Mouse (Mus musculus) forebrain, embryonic 14.5 days (tissue): ENCODE measurements at regions not wholly inside any gene's neighbourhood (a gene's known extent, or its start where the extent isn't known, plus 50 kb on each side); places are given as distances from the start of the nearest gene placed in this dataset.

ENCODE experiments used
- ATAC-seq: fragments of 200-750 bp; cut with Nextera tagmentation; 2 replicates; pipeline ENCODE4 v1.8.0; 2017; ENCODE audit warnings: mild to moderate bottlenecking, moderate library complexity
- DNase-seq: peaks from one replicate; pipeline ENCODE4 v3.0.0-alpha.2; 2015; ENCODE audit warnings: low spot score
- H3K27ac ChIP-seq: fragments of 300-500 bp; sonication (generic); 2 replicates; pipeline ENCODE4 v1.5.1; 2014; ENCODE audit warnings: low read depth, mild to moderate bottlenecking, control low read depth, low read length, moderate library complexity
- H3K27me3 ChIP-seq: fragments of 300-500 bp; sonication (generic); replicated peaks from 2 replicates; pipeline ENCODE4 v1.6.1; 2014; ENCODE audit warnings: low read length, control low read depth, mixed read lengths; ENCODE audit not compliant: control insufficient read depth, insufficient read depth
- H3K36me3 ChIP-seq: fragments of 300-500 bp; sonication (generic); 2 replicates; pipeline ENCODE4 v1.6.1; 2014; ENCODE audit warnings: low read length, control low read depth; ENCODE audit not compliant: control insufficient read depth, insufficient read depth
- H3K4me1 ChIP-seq: fragments of 300-500 bp; sonication (generic); 2 replicates; pipeline ENCODE4 v1.6.1; 2014; ENCODE audit warnings: antibody characterized with exemption, low read length, control low read depth; ENCODE audit not compliant: control insufficient read depth, insufficient read depth
- H3K4me2 ChIP-seq: fragments of 300-500 bp; sonication (generic); 2 replicates; pipeline ENCODE4 v1.6.1; 2014; ENCODE audit warnings: mild to moderate bottlenecking, control low read depth, low read length
- H3K4me3 ChIP-seq: fragments of 300-500 bp; sonication (generic); 2 replicates; pipeline ENCODE4 v1.5.1; 2014; ENCODE audit warnings: low read depth, low read length, control low read depth
- H3K9ac ChIP-seq: fragments of 300-500 bp; sonication (generic); 2 replicates; pipeline ENCODE4 v1.6.1; 2014; ENCODE audit warnings: mild to moderate bottlenecking, low read length, control low read depth, moderate library complexity
- H3K9me3 ChIP-seq: fragments of 300-500 bp; sonication (generic); replicated peaks from 2 replicates; pipeline ENCODE4 v1.6.1; 2016; ENCODE audit warnings: low read length, control low read depth, mixed read lengths; ENCODE audit not compliant: control insufficient read depth
- WGBS: fragments of 180-500 bp; shearing (Covaris S2); extraction: QIAGEN DNeasy Blood & Tissue Kit; methylation state at CpG from one replicate; pipeline ENCODE4 v1.1.7; 2014; 5-methylcytosine and 5-hydroxymethylcytosine counted together

- Histone ChIP-seq H3K36me3 (no peaks in the 10 kb centered on the region), H3K4me1 (no peaks in the 10 kb centered on the region), H3K4me2 (no peak overlapping the region), H3K9ac (no peak overlapping the region), H3K27me3 (no peaks in the 10 kb centered on the region), H3K9me3 (0 out of 2 replicates have a peak, but pooled peaks cover 2% of the 10 kb centered on the region), H3K4me3 (no peak overlapping the region), H3K27ac (no peak overlapping the region)
- no peak for ATAC-seq
- WGBS: 72% methylated on average over 3 of the region's 3 CpGs
- no peak for DNase-seq
Measured at GRCm38 (mm10) chr1:193526501-193526900, 156.4 kb upstream of the Camk1g start.

GRCm38 (mm10) chr1:193522007-193522406 is 151.9 kb upstream of the Camk1g start:
- Histone ChIP-seq H3K4me1 (no peaks in the 10 kb centered on the region), H3K9ac (no peak overlapping the region), H3K4me2 (no peak overlapping the region), H3K27ac (no peak overlapping the region), H3K4me3 (no peak overlapping the region), H3K9me3 (no peaks in the 10 kb centered on the region), H3K36me3 (no peaks in the 10 kb centered on the region), H3K27me3 (no peaks in the 10 kb centered on the region)
- ATAC-seq (no peak), DNase-seq (no peak)
- WGBS: 75% methylated on average over 2 of the region's 2 CpGs

GRCm38 (mm10) chr1:193518840-193519239 is 148.7 kb upstream of the Camk1g start:
- ATAC-seq: no peak
- 91% methylated on average over 1 of the region's 1 CpGs for WGBS
- H3K4me2 ChIP-seq: no peak overlapping the region
- H3K27ac ChIP-seq: no peak overlapping the region
- no peak overlapping the region for H3K9ac ChIP-seq
- H3K9me3 ChIP-seq: no peaks in the 10 kb centered on the region
- H3K27me3 ChIP-seq: no peaks in the 10 kb centered on the region
- H3K36me3 ChIP-seq: no peaks in the 10 kb centered on the region
- no peak overlapping the region for H3K4me3 ChIP-seq
- no peak for DNase-seq
- no peaks in the 10 kb centered on the region for H3K4me1 ChIP-seq

GRCm38 (mm10) chr1:193517968-193518367 is 147.9 kb upstream of the Camk1g start:
- 68% methylated on average over 4 of the region's 4 CpGs for WGBS
- no peak overlapping the region for H3K4me3 ChIP-seq
- no peak overlapping the region for H3K9ac ChIP-seq
- no peak overlapping the region for H3K27ac ChIP-seq
- ATAC-seq: no peak
- DNase-seq: no peak
- no peaks in the 10 kb centered on the region for H3K4me1 ChIP-seq
- H3K9me3 ChIP-seq: no peaks in the 10 kb centered on the region
- H3K27me3 ChIP-seq: no peaks in the 10 kb centered on the region
- no peak overlapping the region for H3K4me2 ChIP-seq
- no peaks in the 10 kb centered on the region for H3K36me3 ChIP-seq

- no peak for ATAC-seq
- Histone ChIP-seq H3K36me3 (no peaks in the 10 kb centered on the region), H3K27me3 (no peaks in the 10 kb centered on the region), H3K4me3 (no peak overlapping the region), H3K4me2 (no peak overlapping the region), H3K27ac (no peak overlapping the region), H3K9ac (no peak overlapping the region), H3K9me3 (no peaks in the 10 kb centered on the region), H3K4me1 (no peaks in the 10 kb centered on the region)
- no peak for DNase-seq
- 67% methylated on average over 2 of the region's 2 CpGs for WGBS
Measured at GRCm38 (mm10) chr1:193517293-193517692, 147.2 kb upstream of the Camk1g start.

- no peak overlapping the region for H3K9ac ChIP-seq
- H3K4me1 ChIP-seq: no peaks in the 10 kb centered on the region
- no peak overlapping the region for H3K27ac ChIP-seq
- no peaks in the 10 kb centered on the region for H3K36me3 ChIP-seq
- no peak overlapping the region for H3K4me2 ChIP-seq
- WGBS: 71% methylated on average over 3 of the region's 3 CpGs
- no peak overlapping the region for H3K4me3 ChIP-seq
- ATAC-seq: no peak
- H3K9me3 ChIP-seq: no peaks in the 10 kb centered on the region
- DNase-seq: no peak
- H3K27me3 ChIP-seq: no peaks in the 10 kb centered on the region
Measured at GRCm38 (mm10) chr1:193516395-193516794, 146.3 kb upstream of the Camk1g start.

- H3K36me3 ChIP-seq: no peaks in the 10 kb centered on the region
- no peaks in the 10 kb centered on the region for H3K4me1 ChIP-seq
- H3K27ac ChIP-seq: no peak overlapping the region
- H3K9ac ChIP-seq: no peak overlapping the region
- H3K4me3 ChIP-seq: no peak overlapping the region
- no peak for DNase-seq
- 54% methylated on average over 9 of the region's 9 CpGs for WGBS
- H3K9me3 ChIP-seq: no peaks in the 10 kb centered on the region
- H3K4me2 ChIP-seq: no peak overlapping the region
- no peak for ATAC-seq
- H3K27me3 ChIP-seq: no peaks in the 10 kb centered on the region
Measured at GRCm38 (mm10) chr1:193513929-193514710, 144.0 kb upstream of the Camk1g start.

- Histone ChIP-seq H3K9me3 (no peaks in the 10 kb centered on the region), H3K9ac (no peak overlapping the region), H3K27me3 (no peaks in the 10 kb centered on the region), H3K27ac (no peak overlapping the region), H3K4me2 (no peak overlapping the region), H3K4me1 (no peaks in the 10 kb centered on the region), H3K4me3 (no peak overlapping the region), H3K36me3 (no peaks in the 10 kb centered on the region)
- WGBS: 25% methylated on average over 8 of the region's 8 CpGs
- ATAC-seq (no peak), DNase-seq (no peak)
Measured at GRCm38 (mm10) chr1:193510066-193510793, 140.1 kb upstream of the Camk1g start.

- no peak for ATAC-seq
- no peaks in the 10 kb centered on the region for H3K4me1 ChIP-seq
- H3K27me3 ChIP-seq: no peaks in the 10 kb centered on the region
- no peaks in the 10 kb centered on the region for H3K9me3 ChIP-seq
- no peak for DNase-seq
- H3K9ac ChIP-seq: no peak overlapping the region
- no peak overlapping the region for H3K4me2 ChIP-seq
- H3K36me3 ChIP-seq: no peaks in the 10 kb centered on the region
- H3K4me3 ChIP-seq: no peak overlapping the region
- no peak overlapping the region for H3K27ac ChIP-seq
Measured at GRCm38 (mm10) chr1:193508271-193508670, 138.2 kb upstream of the Camk1g start.
